Mouse (Mus musculus): ENCODE measurements around the gene Gm10273.
"Not testable (repeated sequence)": the region's sequence is repeated elsewhere in the genome, so short reads cannot be mapped to it uniquely, and the experiment has no call there.

Gm10273 gene

GRCm38 (mm10) chr10:59395461-59395860 is at the start of gene Gm10273:
Gene Gm10273 (plus strand): TSS chr10:59395632.
- not testable (repeated sequence) for DNase-seq (ENCODE audit: low spot score in 2 of 2)

- no peak for DNase-seq (ENCODE audit: low spot score in 2 of 2)
Observed at GRCm38 (mm10) chr10:59346560-59346959, 48.9 kb upstream of the Gm10273 start.

DNA sequence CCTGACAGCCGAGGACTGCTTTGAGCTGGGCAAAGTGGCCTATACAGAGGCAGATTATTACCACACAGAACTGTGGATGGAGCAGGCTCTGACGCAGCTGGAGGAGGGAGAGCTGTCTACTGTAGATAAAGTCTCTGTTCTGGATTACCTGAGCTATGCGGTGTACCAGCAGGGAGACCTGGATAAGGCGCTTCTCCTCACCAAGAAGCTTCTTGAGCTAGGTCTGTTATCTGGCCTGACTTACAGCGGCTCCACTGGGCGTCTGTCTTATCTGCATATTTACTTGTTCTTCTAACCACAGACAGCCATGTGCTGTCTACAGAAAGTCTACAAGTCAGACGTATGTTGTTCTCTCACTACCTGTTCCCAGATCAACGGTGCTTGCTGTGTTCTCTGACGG is 47.2 kb upstream of the Gm10273 start:
- DNase-seq (ENCODE audit: low spot score in 2 of 2) = no peak

DNA sequence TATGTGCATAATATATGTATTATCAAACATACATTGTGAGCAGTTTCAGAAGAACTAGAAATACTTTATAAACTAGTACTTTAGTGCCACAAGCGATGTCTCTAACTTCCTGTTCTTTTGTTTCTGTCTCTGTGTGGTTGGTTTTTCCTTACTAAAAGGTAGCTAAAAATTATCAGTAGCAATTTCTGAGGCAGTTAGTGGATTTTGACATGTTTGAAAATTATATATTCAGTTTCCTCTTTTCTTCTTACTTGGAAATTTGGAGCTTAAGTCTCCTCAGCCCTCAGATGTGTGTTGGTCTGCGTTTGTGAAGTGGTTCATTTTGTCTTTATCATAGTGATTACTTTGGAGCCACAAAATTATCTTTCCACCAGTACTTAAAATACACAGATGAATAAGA is 45.9 kb upstream of the Gm10273 start:
- DNase-seq (ENCODE audit: low spot score in 2 of 2) = no peak

DNA sequence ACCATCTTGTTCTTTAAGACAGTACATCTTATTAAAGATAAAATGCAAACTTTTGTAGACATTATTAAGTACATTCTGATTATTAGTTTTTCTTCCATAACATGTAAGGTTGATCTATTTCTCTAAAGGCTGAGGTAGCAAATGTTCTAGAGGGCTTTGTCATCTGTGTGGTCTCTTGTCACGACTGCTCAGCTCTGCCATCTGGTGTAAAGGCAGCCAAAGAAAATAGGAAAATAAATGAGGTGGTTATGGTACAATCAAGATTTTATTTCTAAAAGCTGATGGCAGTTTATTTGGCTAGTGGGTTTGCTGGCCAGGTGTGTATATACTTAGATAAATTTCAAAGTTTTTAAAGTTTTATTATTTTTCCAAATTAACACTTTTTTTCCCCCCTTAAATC is 42.4 kb upstream of the Gm10273 start:
- no peak for DNase-seq (ENCODE audit: low spot score in 2 of 2)

DNA sequence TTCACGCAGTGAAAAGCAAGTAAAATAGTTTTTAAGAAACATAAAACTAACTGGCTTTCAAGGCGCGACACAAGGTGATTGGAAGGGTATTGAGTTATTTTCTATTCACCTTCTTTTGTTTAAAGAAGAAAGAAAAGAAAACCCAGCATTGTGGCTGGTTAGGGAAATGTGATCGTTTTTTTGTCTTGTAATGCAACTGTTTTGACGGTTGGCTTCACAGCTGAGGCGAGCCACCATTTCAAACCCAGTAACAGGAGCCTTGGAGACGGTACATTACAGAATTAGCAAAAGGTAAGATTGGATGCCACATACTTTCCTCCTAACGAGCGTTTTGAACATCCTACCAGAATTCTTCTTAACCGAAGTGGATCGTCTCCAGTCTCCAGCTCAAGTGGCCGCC is 41.3 kb upstream of the Gm10273 start:
- DNase-seq (ENCODE audit: low spot score in 2 of 2) = no peak

GRCm38 (mm10) chr10:59355020-59355419 is 40.4 kb upstream of the Gm10273 start:
- DNase-seq (ENCODE audit: low spot score in 2 of 2) = no peak

- DNase-seq (ENCODE audit: low spot score in 2 of 2) = no peak
Observed at GRCm38 (mm10) chr10:59358744-59359143, 36.7 kb upstream of the Gm10273 start.

GRCm38 (mm10) chr10:59363208-59363607 is 32.2 kb upstream of the Gm10273 start:
- DNase-seq (ENCODE audit: low spot score in 2 of 2) = no peak

DNA sequence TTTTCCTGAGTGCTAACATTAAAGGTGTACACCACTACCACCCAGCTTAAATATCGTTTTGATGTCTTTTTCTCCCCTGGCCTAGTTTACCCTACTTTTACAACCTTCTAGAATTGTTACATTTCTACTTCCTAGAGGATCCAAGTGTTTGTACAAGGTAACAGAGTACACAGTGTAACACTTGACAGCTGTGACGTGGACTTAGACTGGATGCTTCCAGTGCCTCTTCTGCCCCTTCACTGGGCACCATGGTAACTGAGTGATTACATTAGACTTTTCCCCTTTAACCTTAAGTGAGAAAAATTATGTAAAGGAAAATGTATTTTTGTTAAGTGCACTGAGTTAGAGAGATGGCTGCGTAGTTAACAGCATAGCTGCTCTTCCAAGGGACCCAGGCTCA is 30.9 kb upstream of the Gm10273 start:
- no peak for DNase-seq (ENCODE audit: low spot score in 2 of 2)

- peak in 1 of 2 experiments; percentile 3 for DNase-seq (ENCODE audit: low spot score in 2 of 2)
Observed at GRCm38 (mm10) chr10:59365804-59366589, 29.4 kb upstream of the Gm10273 start.

GRCm38 (mm10) chr10:59366746-59367145 is 28.7 kb upstream of the Gm10273 start:
- DNase-seq (ENCODE audit: low spot score in 2 of 2) = no peak

DNA sequence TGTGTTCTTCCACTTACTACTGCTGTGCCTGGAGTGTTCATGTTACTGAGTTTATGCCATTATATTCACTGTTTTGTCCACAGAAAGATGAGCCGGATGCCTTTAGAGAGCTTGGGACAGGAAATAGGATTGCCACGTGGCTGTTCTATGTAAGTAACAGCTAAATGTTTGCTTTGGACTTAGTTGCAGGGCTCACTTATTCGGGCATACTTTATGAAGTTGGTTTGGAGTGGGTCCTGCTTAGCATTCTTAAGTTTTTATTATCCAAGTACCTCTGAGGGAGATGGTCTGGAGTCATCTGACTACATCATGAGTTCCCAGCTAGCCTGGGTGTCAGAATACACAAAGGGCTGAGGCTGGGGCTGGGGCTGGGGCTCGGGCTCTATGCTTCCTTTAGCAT is 28.2 kb upstream of the Gm10273 start:
- no peak for DNase-seq (ENCODE audit: low spot score in 2 of 2)

DNA sequence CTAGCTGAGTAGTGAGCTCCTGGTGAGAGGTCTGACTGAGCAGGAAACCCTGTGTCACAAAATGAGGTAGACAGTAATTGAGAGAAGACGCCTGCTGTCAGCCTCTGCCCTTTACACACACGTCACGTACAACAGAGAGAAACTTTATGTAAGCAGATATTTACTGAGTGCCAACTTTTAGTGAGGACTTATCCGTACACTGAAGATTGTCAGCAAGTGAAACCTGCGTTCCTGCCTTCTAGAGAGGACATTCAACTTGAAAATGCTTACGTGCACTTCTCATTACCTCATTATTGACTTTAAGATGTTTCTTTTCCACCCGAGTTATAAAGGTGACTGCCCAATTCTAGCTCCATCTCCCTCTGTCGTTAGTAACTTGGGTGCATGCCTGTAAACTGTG is 26.7 kb upstream of the Gm10273 start:
- no peak for DNase-seq (ENCODE audit: low spot score in 2 of 2)

- no peak for DNase-seq (ENCODE audit: low spot score in 2 of 2)
Observed at GRCm38 (mm10) chr10:59369426-59369825, 26.0 kb upstream of the Gm10273 start.

DNA sequence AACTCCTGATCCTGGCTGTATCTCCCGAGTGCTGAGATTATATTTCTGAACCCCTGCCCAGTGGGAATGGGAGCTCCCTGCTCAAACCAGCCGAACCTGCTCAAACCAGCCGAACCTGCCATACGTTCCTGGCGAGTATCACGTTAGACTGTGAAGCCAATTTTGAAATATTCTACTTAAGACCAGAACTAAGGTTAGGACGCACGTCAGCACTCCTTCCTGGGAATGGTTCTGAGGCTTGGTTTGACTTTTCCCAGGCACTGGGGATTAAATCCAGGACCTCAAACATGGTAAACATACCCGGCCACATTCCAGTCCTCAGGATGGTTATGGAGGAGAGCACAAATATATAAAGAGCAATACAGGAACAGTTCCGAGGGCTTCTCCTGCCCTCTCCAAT is 17.5 kb upstream of the Gm10273 start:
- DNase-seq (ENCODE audit: low spot score in 2 of 2) = peak; percentile 8 to 16

- DNase-seq (ENCODE audit: low spot score in 2 of 2) = no peak
Observed at GRCm38 (mm10) chr10:59378728-59379127, 16.7 kb upstream of the Gm10273 start.

GRCm38 (mm10) chr10:59379927-59380326 is 15.5 kb upstream of the Gm10273 start:
- no peak for DNase-seq (ENCODE audit: low spot score in 2 of 2)

DNA sequence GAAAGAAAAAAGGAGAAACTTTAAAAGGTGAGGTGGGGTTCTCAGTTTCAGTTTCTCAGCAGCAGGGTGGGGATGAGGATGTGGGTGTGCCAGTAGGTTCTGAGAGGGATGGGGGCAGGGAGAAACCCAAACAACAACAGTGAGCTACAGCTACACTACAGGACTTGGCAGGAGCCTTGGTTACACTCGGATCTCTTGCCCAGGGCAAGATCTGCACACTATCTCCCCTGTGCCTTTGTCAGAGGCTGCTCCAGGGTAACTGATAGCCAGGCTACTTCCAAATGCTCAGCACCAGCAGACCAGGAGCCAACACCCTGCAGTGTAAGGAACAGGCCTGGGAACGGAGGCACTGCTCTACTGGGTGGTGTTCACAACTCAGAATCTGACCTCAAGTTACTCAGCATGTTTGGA is 15.0 kb upstream of the Gm10273 start:
- no peak for DNase-seq (ENCODE audit: low spot score in 2 of 2)

GRCm38 (mm10) chr10:59381563-59381962 is 13.9 kb upstream of the Gm10273 start:
- not testable (repeated sequence) for DNase-seq (ENCODE audit: low spot score in 2 of 2)

GRCm38 (mm10) chr10:59386951-59387350 is 8.5 kb upstream of the Gm10273 start:
- no peak for DNase-seq (ENCODE audit: low spot score in 2 of 2)

GRCm38 (mm10) chr10:59389652-59390051 is 5.8 kb upstream of the Gm10273 start:
- no peak for DNase-seq (ENCODE audit: low spot score in 2 of 2)

DNA sequence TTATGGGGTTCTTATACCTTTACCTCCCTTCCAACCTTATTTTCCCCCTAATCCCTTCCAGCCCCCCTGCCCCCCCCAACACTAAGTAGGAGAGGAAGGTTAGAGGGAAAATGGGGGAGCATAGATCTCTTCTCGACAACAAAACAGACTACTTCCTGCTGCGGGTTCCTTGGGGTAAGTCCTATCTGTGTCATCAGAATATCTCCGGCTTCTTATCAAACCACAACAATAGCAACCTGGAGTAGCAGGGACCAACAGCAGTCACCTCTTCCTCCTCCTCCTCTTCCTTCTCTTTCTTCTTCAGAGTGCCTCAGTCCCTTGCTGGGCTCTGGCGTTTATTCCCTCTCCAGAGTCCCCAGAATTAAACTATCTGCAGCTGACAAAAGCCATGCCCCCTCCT is 3.5 kb upstream of the Gm10273 start:
- no peak for DNase-seq (ENCODE audit: low spot score in 2 of 2)

Data from urinary bladder, adult 18-20 months (tissue).